Mouse (Mus musculus): ENCODE data around the gene Cfap100.

GRCm38 (mm10) chr6:90466847-90467410 lies 38.3 kb upstream of the Cfap100 start:
- TF ChIP-seq POLR2A (IDR thresholded peaks at IDR 0.05; ENCODE audit: low read depth, low read length) (no peak), CTCF (IDR thresholded peaks at IDR 0.05; ENCODE audit: extremely low read depth, insufficient read length, insufficient replicate concordance, low read depth, low read length) (no peak)
